Mouse (Mus musculus) thymus, adult 2 months (tissue): Measurements from ENCODE around the gene Lingo1.

Source experiments
- CTCF ChIP-seq: fragments of 200-500 bp; IDR thresholded peaks from 2 replicates; pipeline ENCODE4 v1.5.1; 2012; ENCODE audit warnings: mild to moderate bottlenecking, control low read depth, low read length, moderate library complexity, borderline replicate concordance; ENCODE audit not compliant: control insufficient read depth, poor library complexity, insufficient read depth; ENCODE audit errors: extremely low read depth
- POLR2A ChIP-seq: fragments of 200-500 bp; IDR thresholded peaks from 2 replicates; pipeline ENCODE4 v1.6.1; 2012; ENCODE audit warnings: mild to moderate bottlenecking, low read length, control low read depth, moderate library complexity; ENCODE audit not compliant: control insufficient read depth, poor library complexity, insufficient read depth; ENCODE audit errors: extremely low read depth

DNA sequence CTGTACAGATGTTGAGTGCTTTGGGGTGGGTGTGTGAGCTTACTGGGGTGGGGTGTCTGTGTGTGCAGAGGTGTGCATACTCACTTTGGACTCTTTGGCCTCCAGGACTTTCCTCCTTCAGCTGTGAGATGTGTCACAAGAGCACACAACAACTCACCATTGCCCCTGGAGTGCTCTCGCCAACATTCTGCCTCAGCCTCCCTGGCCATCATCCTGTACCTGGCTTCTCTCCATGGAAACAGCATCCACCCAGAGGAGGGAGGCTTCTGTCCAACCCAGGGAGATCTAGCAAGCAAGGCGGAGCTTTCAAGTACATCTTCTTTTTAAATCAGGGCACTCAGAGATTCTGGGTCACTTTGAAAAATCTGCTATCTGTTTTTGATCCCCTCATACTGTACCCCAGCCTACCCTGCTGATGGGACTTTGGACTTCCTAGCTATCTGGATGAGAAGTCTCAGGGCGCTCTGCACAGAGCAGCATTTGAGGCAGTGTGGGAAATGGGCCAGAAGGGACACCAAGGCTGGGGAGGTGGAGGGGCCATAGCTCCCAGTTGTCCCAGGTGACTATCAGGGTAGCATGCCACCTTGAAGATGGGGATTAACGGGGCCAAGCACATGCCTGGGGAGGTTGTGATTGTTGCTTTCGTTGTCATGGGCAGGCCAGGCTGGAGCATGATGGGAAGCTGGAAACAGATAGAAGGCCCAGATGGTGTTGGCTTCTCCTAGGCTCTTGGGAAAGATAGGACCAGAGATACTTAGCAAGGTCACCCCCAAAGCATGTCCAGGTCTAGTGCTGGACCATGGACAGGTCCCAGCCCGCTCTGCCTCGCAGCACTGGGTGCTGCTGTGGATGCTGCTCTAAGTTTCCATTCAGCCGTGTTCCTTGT is 184.1 kb downstream of the Lingo1 start:
- TF ChIP-seq POLR2A (no peak), CTCF (no peak)
